Comparison of ENCODE assay signal across 18 mouse cellular contexts in genomic region chr15:86631376-86631775, GRCm38 (mm10).
DNase-seq lines count a peak whose midpoint lies in the region; ATAC-seq lines count a peak whose summit lies in the region.
"Had no signal": no experiment of that assay in that cellular context is flagged by ENCODE, and none has a peak within 500 bp of the region (broad histone marks: within the 10 kb centered on the region; RNA-seq: fewer than 3 reads in every experiment).

No protein-coding gene starts in this region.

- H3K4me3 ChIP-seq in heart, embryonic 11.5 days (ENCODE audit: low read depth, low read length) = no peak overlapping the region
- H3K4me3 ChIP-seq in limb, embryonic 11.5 days (ENCODE audit: low read depth, low read length) = no peak overlapping the region
- H3K4me3 ChIP-seq in limb, embryonic 10.5 days = no peak overlapping the region
- H3K4me3 ChIP-seq: embryonic facial prominence, embryonic 10.5 days; forebrain, embryonic 13.5 days; gastrocnemius, adult 2 months; hindbrain, embryonic 12.5 days had no signal

- no peak overlapping the region for H3K9ac ChIP-seq in heart, embryonic 11.5 days (ENCODE audit: low read depth, low read length)
- H3K9ac ChIP-seq in limb, embryonic 11.5 days (ENCODE audit: low read length) = no peak overlapping the region
- H3K9ac ChIP-seq: forebrain, embryonic 13.5 days; forebrain, postnatal 0 days; hindbrain, embryonic 12.5 days had no signal

- WGBS in heart, embryonic 11.5 days (ENCODE audit: insufficient replicate concordance) = 72% methylated on average over 5 of the region's 5 CpGs
- WGBS in limb, embryonic 11.5 days = 43% methylated on average over 5 of the region's 5 CpGs
- WGBS in limb, embryonic 10.5 days = 53% methylated on average over 5 of the region's 5 CpGs

- H3K4me2 ChIP-seq in heart, embryonic 11.5 days = no peak overlapping the region
- H3K4me2 ChIP-seq in limb, embryonic 11.5 days (ENCODE audit: low read depth, severe bottlenecking) = no peak overlapping the region
- H3K4me2 ChIP-seq: forebrain, embryonic 13.5 days; hindbrain, embryonic 12.5 days had no signal

- H3K27ac ChIP-seq in heart, embryonic 11.5 days (ENCODE audit: low read depth, low read length) = no peak overlapping the region
- H3K27ac ChIP-seq in limb, embryonic 11.5 days (replicated peaks; ENCODE audit: low read depth, low read length) = no peak overlapping the region
- no peak overlapping the region for H3K27ac ChIP-seq in limb, embryonic 10.5 days
- H3K27ac ChIP-seq: embryonic facial prominence, embryonic 10.5 days; forebrain, embryonic 13.5 days; gastrocnemius, adult 2 months; hindbrain, embryonic 12.5 days had no signal

- H3K9me3 ChIP-seq in heart, embryonic 11.5 days (replicated peaks; ENCODE audit: control insufficient read depth, low read length) = no peaks in the 10 kb centered on the region
- no peaks in the 10 kb centered on the region for H3K9me3 ChIP-seq in limb, embryonic 11.5 days (ENCODE audit: control insufficient read depth, low read length)
- H3K9me3 ChIP-seq in limb, embryonic 10.5 days (replicated peaks) = no peaks in the 10 kb centered on the region
- H3K9me3 ChIP-seq: embryonic facial prominence, embryonic 10.5 days; forebrain, embryonic 13.5 days had no signal

- peak; percentile 85 for DNase-seq in heart, adult 11 months
- peak; percentile 29 for DNase-seq in limb, embryonic 11.5 days (ENCODE audit: low spot score)
- DNase-seq in limb, embryonic 10.5 days (ENCODE audit: low spot score) = no peak
- DNase-seq in kidney, postnatal 14 days = peak; percentile 50
- no peak for DNase-seq in retina, embryonic 14.5 days (ENCODE audit: low spot score)
- DNase-seq: adrenal gland, adult 8-10 months; adrenal gland, postnatal 36 days; cerebellum, adult 9-10 months; forebrain, postnatal 0 days; gastrocnemius, adult 2 months; gastrocnemius, postnatal 25 days; heart, postnatal 10 days; heart, postnatal 4 days had no signal

- H3K36me3 ChIP-seq in heart, embryonic 11.5 days (ENCODE audit: control insufficient read depth, insufficient read depth, low read length) = no peaks in the 10 kb centered on the region
- no peaks in the 10 kb centered on the region for H3K36me3 ChIP-seq in limb, embryonic 11.5 days (ENCODE audit: control insufficient read depth, insufficient read depth, low read length)
- no peaks in the 10 kb centered on the region for H3K36me3 ChIP-seq in limb, embryonic 10.5 days
- H3K36me3 ChIP-seq: embryonic facial prominence, embryonic 10.5 days; hindbrain, embryonic 12.5 days had no signal

- H3K4me1 ChIP-seq in heart, embryonic 11.5 days (ENCODE audit: control insufficient read depth, insufficient read depth, low read length) = no peaks in the 10 kb centered on the region
- H3K4me1 ChIP-seq in limb, embryonic 11.5 days (ENCODE audit: control insufficient read depth, insufficient read depth, low read length) = no peaks in the 10 kb centered on the region
- peaks cover 2% of the 10 kb centered on the region; the same call in 1 of the 2 replicates for H3K4me1 ChIP-seq in limb, embryonic 10.5 days
- H3K4me1 ChIP-seq: embryonic facial prominence, embryonic 10.5 days; forebrain, embryonic 13.5 days; hindbrain, embryonic 12.5 days had no signal

- ATAC-seq in heart, embryonic 11.5 days (replicated peaks; ENCODE audit: insufficient number of reproducible peaks, low FRiP score, low TSS enrichment) = no peak
- ATAC-seq in limb, embryonic 11.5 days (ENCODE audit: insufficient number of reproducible peaks, low FRiP score, low TSS enrichment, low read depth) = no peak
- ATAC-seq: forebrain, embryonic 13.5 days; forebrain, postnatal 0 days; hindbrain, embryonic 16.5 days had no signal

- H3K27me3 ChIP-seq in heart, embryonic 11.5 days (ENCODE audit: control insufficient read depth, insufficient read depth, low read length) = no peaks in the 10 kb centered on the region
- H3K27me3 ChIP-seq in limb, embryonic 11.5 days (ENCODE audit: control insufficient read depth, insufficient read depth, low read length) = no peaks in the 10 kb centered on the region
- H3K27me3 ChIP-seq in limb, embryonic 10.5 days (ENCODE audit: low read depth, poor library complexity, severe bottlenecking) = no peaks in the 10 kb centered on the region
- H3K27me3 ChIP-seq: forebrain, embryonic 13.5 days; hindbrain, embryonic 12.5 days had no signal

Comparison
In these comparisons a context has a peak if more than half of its experiments do, and no peak if none do; other contexts are left out.
1. DNase-seq: peak in heart, adult 11 months (single experiment), limb, embryonic 11.5 days (single experiment) and kidney, postnatal 14 days (single experiment); none in limb, embryonic 10.5 days (single experiment) and retina, embryonic 14.5 days (single experiment).